Mouse (Mus musculus): ENCODE measurements at regions not wholly inside any gene's neighbourhood (a gene's known extent, or its start where the extent isn't known, plus 50 kb on each side); places are given as distances from the start of the nearest gene placed in this dataset.

- WGBS, result 55% methylated on average over 10 of the region's 10 CpGs
- peaks cover 28% of the 10 kb centered on the region for H3K27me3 ChIP-seq (ENCODE audit: control insufficient read depth, insufficient read depth, low read length)
- H3K9me3 ChIP-seq (ENCODE audit: control insufficient read depth, low read length), result no peaks in the 10 kb centered on the region
- H3K4me1 ChIP-seq (ENCODE audit: control insufficient read depth in 2 of 2, insufficient read depth in 2 of 2, low read length in 2 of 2), result peaks cover 13 to 14% of the 10 kb centered on the region in 2 experiments
- H3K27ac ChIP-seq (replicated peaks in 1 of 2; ENCODE audit: control insufficient read depth in 1 of 2, insufficient read depth in 1 of 2, low read depth in 2 of 2, low read length in 2 of 2), result no peak overlapping the region; a peak in 1 of 4 replicates
- no peak for ATAC-seq (ENCODE audit: insufficient number of reproducible peaks, insufficient read depth, low FRiP score, low read depth)
- no peak overlapping the region for H3K9ac ChIP-seq (ENCODE audit: low read length)
- H3K36me3 ChIP-seq (ENCODE audit: control insufficient read depth, insufficient read depth, low read length), result no peaks in the 10 kb centered on the region
- H3K4me2 ChIP-seq (ENCODE audit: low read length), result 0 out of 2 replicates have a peak overlapping the region, but pooled peaks have one; percentile 4
- H3K4me3 ChIP-seq (ENCODE audit: control insufficient read depth in 1 of 2, insufficient read depth in 1 of 2, low read depth in 1 of 2, low read length in 2 of 2), result no peak overlapping the region
Observed at GRCm38 (mm10) chr11:112979413-112979812, 197.4 kb downstream of the Sox9 start.

GRCm38 (mm10) chr11:112982165-112982801 is 200.3 kb downstream of the Sox9 start:
- no peak overlapping the region for H3K9ac ChIP-seq (ENCODE audit: low read length)
- H3K4me1 ChIP-seq (ENCODE audit: control insufficient read depth in 2 of 2, insufficient read depth in 2 of 2, low read length in 2 of 2), result peaks cover 13 to 14% of the 10 kb centered on the region in 2 experiments
- H3K4me3 ChIP-seq (ENCODE audit: control insufficient read depth in 1 of 2, insufficient read depth in 1 of 2, low read depth in 1 of 2, low read length in 2 of 2), result no peak overlapping the region
- H3K4me2 ChIP-seq (ENCODE audit: low read length), result no peak overlapping the region
- H3K27ac ChIP-seq (replicated peaks in 1 of 2; ENCODE audit: control insufficient read depth in 1 of 2, insufficient read depth in 1 of 2, low read depth in 2 of 2, low read length in 2 of 2), result no peak overlapping the region
- no peaks in the 10 kb centered on the region for H3K9me3 ChIP-seq (ENCODE audit: control insufficient read depth, low read length)
- peaks cover 37% of the 10 kb centered on the region for H3K27me3 ChIP-seq (ENCODE audit: control insufficient read depth, insufficient read depth, low read length)
- H3K36me3 ChIP-seq (ENCODE audit: control insufficient read depth, insufficient read depth, low read length), result no peaks in the 10 kb centered on the region
- no peak for ATAC-seq (ENCODE audit: insufficient number of reproducible peaks, insufficient read depth, low FRiP score, low read depth)
- WGBS, result 67% methylated on average over 11 of the region's 11 CpGs

GRCm38 (mm10) chr11:112982802-112983591 is 201.0 kb downstream of the Sox9 start:
- Histone ChIP-seq H3K9me3 (ENCODE audit: control insufficient read depth, low read length) (no peaks in the 10 kb centered on the region), H3K27ac (replicated peaks in 1 of 2; ENCODE audit: control insufficient read depth in 1 of 2, insufficient read depth in 1 of 2, low read depth in 2 of 2, low read length in 2 of 2) (no peak overlapping the region), H3K36me3 (ENCODE audit: control insufficient read depth, insufficient read depth, low read length) (no peaks in the 10 kb centered on the region), H3K4me1 (ENCODE audit: control insufficient read depth in 2 of 2, insufficient read depth in 2 of 2, low read length in 2 of 2) (peaks cover 10 to 14% of the 10 kb centered on the region in 2 experiments), H3K4me3 (ENCODE audit: control insufficient read depth in 1 of 2, insufficient read depth in 1 of 2, low read depth in 1 of 2, low read length in 2 of 2) (no peak overlapping the region), H3K9ac (ENCODE audit: low read length) (no peak overlapping the region), H3K27me3 (ENCODE audit: control insufficient read depth, insufficient read depth, low read length) (peaks cover 37% of the 10 kb centered on the region), H3K4me2 (ENCODE audit: low read length) (no peak overlapping the region)
- ATAC-seq (ENCODE audit: insufficient number of reproducible peaks, insufficient read depth, low FRiP score, low read depth), result no peak
- WGBS, result 73% methylated on average over 9 of the region's 9 CpGs

GRCm38 (mm10) chr11:112986029-112986573 is 204.1 kb downstream of the Sox9 start:
- WGBS, result 77% methylated on average over 9 of the region's 9 CpGs
- Histone ChIP-seq H3K4me2 (ENCODE audit: low read length) (no peak overlapping the region), H3K9me3 (ENCODE audit: control insufficient read depth, low read length) (no peaks in the 10 kb centered on the region), H3K4me3 (ENCODE audit: control insufficient read depth in 1 of 2, insufficient read depth in 1 of 2, low read depth in 1 of 2, low read length in 2 of 2) (no peak overlapping the region), H3K4me1 (ENCODE audit: control insufficient read depth in 2 of 2, insufficient read depth in 2 of 2, low read length in 2 of 2) (peaks cover 6 to 14% of the 10 kb centered on the region in 2 experiments; a peak in 3 of 4 replicates), H3K9ac (ENCODE audit: low read length) (no peak overlapping the region), H3K27me3 (ENCODE audit: control insufficient read depth, insufficient read depth, low read length) (peaks cover 25% of the 10 kb centered on the region), H3K27ac (replicated peaks in 1 of 2; ENCODE audit: control insufficient read depth in 1 of 2, insufficient read depth in 1 of 2, low read depth in 2 of 2, low read length in 2 of 2) (no peak overlapping the region), H3K36me3 (ENCODE audit: control insufficient read depth, insufficient read depth, low read length) (no peaks in the 10 kb centered on the region)
- ATAC-seq (ENCODE audit: insufficient number of reproducible peaks, insufficient read depth, low FRiP score, low read depth), result no peak

- no peak overlapping the region for H3K9ac ChIP-seq (ENCODE audit: low read length)
- H3K27me3 ChIP-seq (ENCODE audit: control insufficient read depth, insufficient read depth, low read length), result peaks cover 24% of the 10 kb centered on the region
- WGBS, result 48% methylated on average over 7 of the region's 7 CpGs
- peaks cover 6 to 12% of the 10 kb centered on the region in 2 experiments; a peak in 3 of 4 replicates for H3K4me1 ChIP-seq (ENCODE audit: control insufficient read depth in 2 of 2, insufficient read depth in 2 of 2, low read length in 2 of 2)
- H3K36me3 ChIP-seq (ENCODE audit: control insufficient read depth, insufficient read depth, low read length), result no peaks in the 10 kb centered on the region
- no peak overlapping the region for H3K4me3 ChIP-seq (ENCODE audit: control insufficient read depth in 1 of 2, insufficient read depth in 1 of 2, low read depth in 1 of 2, low read length in 2 of 2)
- H3K27ac ChIP-seq (replicated peaks in 1 of 2; ENCODE audit: control insufficient read depth in 1 of 2, insufficient read depth in 1 of 2, low read depth in 2 of 2, low read length in 2 of 2), result no peak overlapping the region
- no peaks in the 10 kb centered on the region for H3K9me3 ChIP-seq (ENCODE audit: control insufficient read depth, low read length)
- ATAC-seq (ENCODE audit: insufficient number of reproducible peaks, insufficient read depth, low FRiP score, low read depth), result no peak; the same call in 1 of the 2 replicates
- no peak overlapping the region for H3K4me2 ChIP-seq (ENCODE audit: low read length)
Observed at GRCm38 (mm10) chr11:112987782-112988181, 205.8 kb downstream of the Sox9 start.

GRCm38 (mm10) chr11:112988900-112989299 is 206.9 kb downstream of the Sox9 start:
- Histone ChIP-seq H3K27me3 (ENCODE audit: control insufficient read depth, insufficient read depth, low read length) (peaks cover 24% of the 10 kb centered on the region), H3K4me1 (ENCODE audit: control insufficient read depth in 2 of 2, insufficient read depth in 2 of 2, low read length in 2 of 2) (peaks cover 6 to 12% of the 10 kb centered on the region in 2 experiments; a peak in 3 of 4 replicates), H3K36me3 (ENCODE audit: control insufficient read depth, insufficient read depth, low read length) (no peaks in the 10 kb centered on the region), H3K4me3 (ENCODE audit: control insufficient read depth in 1 of 2, insufficient read depth in 1 of 2, low read depth in 1 of 2, low read length in 2 of 2) (no peak overlapping the region), H3K27ac (replicated peaks in 1 of 2; ENCODE audit: control insufficient read depth in 1 of 2, insufficient read depth in 1 of 2, low read depth in 2 of 2, low read length in 2 of 2) (no peak overlapping the region), H3K4me2 (ENCODE audit: low read length) (no peak overlapping the region), H3K9ac (ENCODE audit: low read length) (no peak overlapping the region), H3K9me3 (ENCODE audit: control insufficient read depth, low read length) (no peaks in the 10 kb centered on the region)
- ATAC-seq (ENCODE audit: insufficient number of reproducible peaks, insufficient read depth, low FRiP score, low read depth), result no peak
- WGBS, result 48% methylated on average over 1 of the region's 1 CpGs

- WGBS, result 36% methylated on average over 13 of the region's 13 CpGs
- Histone ChIP-seq H3K9ac (ENCODE audit: low read length) (no peak overlapping the region), H3K27me3 (ENCODE audit: control insufficient read depth, insufficient read depth, low read length) (peaks cover 13% of the 10 kb centered on the region; the same call in 1 of the 2 replicates), H3K4me1 (ENCODE audit: control insufficient read depth in 2 of 2, insufficient read depth in 2 of 2, low read length in 2 of 2) (peaks cover 6 to 12% of the 10 kb centered on the region in 2 experiments; a peak in 3 of 4 replicates), H3K36me3 (ENCODE audit: control insufficient read depth, insufficient read depth, low read length) (no peaks in the 10 kb centered on the region), H3K4me2 (ENCODE audit: low read length) (no peak overlapping the region), H3K27ac (replicated peaks in 1 of 2; ENCODE audit: control insufficient read depth in 1 of 2, insufficient read depth in 1 of 2, low read depth in 2 of 2, low read length in 2 of 2) (no peak overlapping the region), H3K9me3 (ENCODE audit: control insufficient read depth, low read length) (no peaks in the 10 kb centered on the region), H3K4me3 (ENCODE audit: control insufficient read depth in 1 of 2, insufficient read depth in 1 of 2, low read depth in 1 of 2, low read length in 2 of 2) (no peak overlapping the region)
- no peak for ATAC-seq (ENCODE audit: insufficient number of reproducible peaks, insufficient read depth, low FRiP score, low read depth)
Observed at GRCm38 (mm10) chr11:112989981-112990512, 208.0 kb downstream of the Sox9 start.

All from heart, embryonic 14.5 days (tissue).